Mouse (Mus musculus) lung, postnatal 0 days (tissue): Measurements from ENCODE around the gene Slc7a6.

ENCODE experiments used
- CTCF ChIP-seq: IDR thresholded peaks from 2 replicates; pipeline ENCODE4 v1.5.1; 2016; ENCODE audit warnings: antibody characterized with exemption, mild to moderate bottlenecking
- EP300 ChIP-seq: IDR thresholded peaks from 2 replicates; pipeline ENCODE4 v1.6.1; 2016; ENCODE audit warnings: antibody characterized with exemption, mild to moderate bottlenecking, control low read depth

GRCm38 (mm10) chr8:106173566-106173965 is 4.9 kb downstream of the Slc7a6 start:
- TF ChIP-seq EP300, result no peak
- no peak for TF ChIP-seq CTCF
